Mouse (Mus musculus) testis, adult 2 months (tissue): ENCODE measurements around the gene Cyth3.

ENCODE experiments used
- CTCF ChIP-seq: fragments of 200-500 bp; IDR thresholded peaks from 2 replicates; pipeline ENCODE4 v1.5.1; 2012; ENCODE audit warnings: low read depth, mild to moderate bottlenecking, inconsistent platforms, low read length, moderate library complexity; ENCODE audit not compliant: control insufficient read depth, insufficient read depth, insufficient replicate concordance
- POLR2A ChIP-seq: fragments of 200-500 bp; IDR thresholded peaks from 2 replicates; pipeline ENCODE4 v1.6.1; 2012; ENCODE audit warnings: low read depth, mild to moderate bottlenecking, inconsistent platforms, low read length, moderate library complexity; ENCODE audit not compliant: control insufficient read depth

GRCm38 (mm10) chr5:143679654-143680053 is 57.4 kb downstream of the Cyth3 start:
- no peak for TF ChIP-seq POLR2A
- no peak for TF ChIP-seq CTCF
